Mouse (Mus musculus) myocyte (in vitro differentiated cells): ENCODE measurements around the gene Radil. TPM values are rescaled to one million over a fixed set of nuclear protein-coding genes. Genes with fewer than 3 reads are reported as not detected.

Source experiments
- H3K27me3 ChIP-seq: one replicate; pipeline ENCODE4 v1.6.1; 2011; ENCODE audit not compliant: control insufficient read depth, insufficient read depth, insufficient read length
- H3K36me3 ChIP-seq: one replicate; pipeline ENCODE4 v1.6.1; 2011; ENCODE audit not compliant: control insufficient read depth, insufficient read depth
- H3K4me2 ChIP-seq: one replicate; pipeline ENCODE4 v1.6.1; 2011; ENCODE audit warnings: low read depth, control low read depth
- H3K4me3 ChIP-seq: one replicate; pipeline ENCODE4 v1.5.1; 2011; ENCODE audit warnings: mild to moderate bottlenecking, control low read depth, moderate library complexity
- H3K79me2 ChIP-seq: one replicate; pipeline ENCODE4 v1.6.1; 2011; ENCODE audit not compliant: control insufficient read depth, insufficient read depth
- H3ac ChIP-seq: one replicate; pipeline ENCODE4 v1.6.1; 2011; ENCODE audit not compliant: control insufficient read depth, insufficient read length
- CEBPB ChIP-seq: IDR thresholded peaks from 2 replicates; pipeline ENCODE4 v1.6.1; 2011; ENCODE audit warnings: mild to moderate bottlenecking, moderate library complexity; ENCODE audit not compliant: poor library complexity, insufficient read depth, severe bottlenecking
- E2F4 ChIP-seq: IDR thresholded peaks from one replicate; pipeline ENCODE4 v1.6.1; 2011; ENCODE audit warnings: mild to moderate bottlenecking, control low read depth, moderate library complexity; ENCODE audit not compliant: insufficient read depth
- MAX ChIP-seq: IDR thresholded peaks from one replicate; pipeline ENCODE4 v1.6.1; 2011; ENCODE audit warnings: low read depth, mild to moderate bottlenecking, control low read depth
- MYOD1 ChIP-seq, 3 experiments: IDR thresholded peaks; one replicate each; pipeline ENCODE4 v1.6.1; 2011; ENCODE audit warnings: control low read depth in 2 of 3, low read depth in 2 of 3, mild to moderate bottlenecking in 2 of 3, moderate library complexity in 1 of 3; ENCODE audit not compliant: insufficient read length in 2 of 3, control insufficient read depth in 1 of 3
- MYOG ChIP-seq, 3 experiments: IDR thresholded peaks; one replicate each; pipeline ENCODE4 v1.6.1; 2011; ENCODE audit warnings: control low read depth in 2 of 3, low read depth in 2 of 3, mild to moderate bottlenecking in 2 of 3; ENCODE audit not compliant: insufficient read length in 2 of 3, control insufficient read depth in 1 of 3, insufficient read depth in 1 of 3
- POLR2A ChIP-seq: IDR thresholded peaks from one replicate; pipeline ENCODE4 v1.6.1; 2011; ENCODE audit warnings: low read depth, mild to moderate bottlenecking, control low read depth, moderate library complexity; ENCODE audit not compliant: insufficient read length
- POLR2AphosphoS2 ChIP-seq: IDR thresholded peaks from one replicate; pipeline ENCODE4 v1.6.1; 2011; ENCODE audit warnings: low read depth, control low read depth; ENCODE audit not compliant: insufficient read length
- REST ChIP-seq: IDR thresholded peaks from one replicate; pipeline ENCODE4 v1.6.1; 2011; ENCODE audit warnings: mild to moderate bottlenecking, control low read depth, moderate library complexity; ENCODE audit not compliant: insufficient read depth, insufficient read length
- SRF ChIP-seq: IDR thresholded peaks from one replicate; pipeline ENCODE4 v1.6.1; 2011; ENCODE audit warnings: low read depth; ENCODE audit not compliant: control insufficient read depth, insufficient read length
- TCF12 ChIP-seq: IDR thresholded peaks from one replicate; pipeline ENCODE4 v1.6.1; 2011; ENCODE audit warnings: mild to moderate bottlenecking, control low read depth; ENCODE audit not compliant: poor library complexity, insufficient read depth, severe bottlenecking
- TCF3 ChIP-seq: IDR thresholded peaks from one replicate; pipeline ENCODE4 v1.6.1; 2011; ENCODE audit warnings: low read depth, control low read depth; ENCODE audit not compliant: insufficient read length
- USF1 ChIP-seq: IDR thresholded peaks from one replicate; pipeline ENCODE4 v1.6.1; 2011; ENCODE audit warnings: low read depth, mild to moderate bottlenecking, control low read depth, moderate library complexity
- polyA plus RNA-seq: library from polyadenylated mRNA; unstranded; fragments of >200 nt; fragmentation: generic; extraction: Trizol; gene quantifications from one replicate; pipeline ENCODE4 v1.2.1, GENCODE M21; 2012; ENCODE audit warnings: missing spikeins

The Radil gene
- polyA plus RNA-seq, 1 experiment, result 1.6 TPM

GRCm38 (mm10) chr5:142478829-142479435, 72.0 kb downstream of the Radil start:
- H3K4me3 ChIP-seq, result no peak overlapping the region
- TF ChIP-seq POLR2A, result no peak
- TF ChIP-seq POLR2AphosphoS2, result peak; percentile 49
- no peaks in the 10 kb centered on the region for H3K79me2 ChIP-seq
- H3ac ChIP-seq, result no peak overlapping the region
- no peaks in the 10 kb centered on the region for H3K27me3 ChIP-seq
- H3K36me3 ChIP-seq, result no peaks in the 10 kb centered on the region
- H3K4me2 ChIP-seq, result peak overlapping the region; percentile 30

GRCm38 (mm10) chr5:142477866-142478615, 72.9 kb downstream of the Radil start:
- TF ChIP-seq MYOD1 (IDR thresholded peaks at IDR 0.05; ENCODE audit: control insufficient read depth in 1 of 3, insufficient read length in 2 of 3, low read depth in 2 of 3), result no peak
- no peak for TF ChIP-seq USF1
- TF ChIP-seq REST, result no peak
- no peak for TF ChIP-seq POLR2A
- TF ChIP-seq E2F4, result no peak
- no peak for TF ChIP-seq POLR2AphosphoS2
- TF ChIP-seq SRF, result no peak
- no peak for TF ChIP-seq CEBPB
- TF ChIP-seq TCF3, result no peak
- no peak for TF ChIP-seq MYOG (IDR thresholded peaks at IDR 0.05; ENCODE audit: control insufficient read depth in 1 of 3, insufficient read depth in 1 of 3, insufficient read length in 2 of 3, low read depth in 2 of 3)
- no peak for TF ChIP-seq MAX
- TF ChIP-seq TCF12, result no peak
- H3K4me3 ChIP-seq, result no peak overlapping the region
- H3K79me2 ChIP-seq, result no peaks in the 10 kb centered on the region

GRCm38 (mm10) chr5:142477346-142477745, 73.6 kb downstream of the Radil start:
- no peak overlapping the region for H3K4me2 ChIP-seq
- H3ac ChIP-seq, result no peak overlapping the region
- no peaks in the 10 kb centered on the region for H3K27me3 ChIP-seq
- no peak overlapping the region for H3K4me3 ChIP-seq
- no peaks in the 10 kb centered on the region for H3K79me2 ChIP-seq
- H3K36me3 ChIP-seq, result no peaks in the 10 kb centered on the region
- TF ChIP-seq E2F4, result no peak
- TF ChIP-seq POLR2A, result no peak
- TF ChIP-seq POLR2AphosphoS2, result no peak
- TF ChIP-seq CEBPB, result no peak
- no peak for TF ChIP-seq MYOG (IDR thresholded peaks at IDR 0.05; ENCODE audit: control insufficient read depth in 1 of 3, insufficient read depth in 1 of 3, insufficient read length in 2 of 3, low read depth in 2 of 3)
- TF ChIP-seq TCF3, result no peak
- no peak for TF ChIP-seq MAX
- TF ChIP-seq SRF, result no peak
- no peak for TF ChIP-seq USF1
- TF ChIP-seq MYOD1 (IDR thresholded peaks at IDR 0.05; ENCODE audit: control insufficient read depth in 1 of 3, insufficient read length in 2 of 3, low read depth in 2 of 3), result no peak

More at GRCm38 (mm10) chr5:142477866-142478615, 72.9 kb downstream of the Radil start:
- Histone ChIP-seq H3K36me3 (no peaks in the 10 kb centered on the region), H3K4me2 (no peak overlapping the region), H3K27me3 (no peaks in the 10 kb centered on the region), H3ac (no peak overlapping the region)

GRCm38 (mm10) chr5:142475669-142476068, 75.2 kb downstream of the Radil start:
- H3K36me3 ChIP-seq, result no peaks in the 10 kb centered on the region
- no peak overlapping the region for H3K4me3 ChIP-seq
- H3ac ChIP-seq, result no peak overlapping the region
- H3K79me2 ChIP-seq, result no peaks in the 10 kb centered on the region
- H3K4me2 ChIP-seq, result no peak overlapping the region
- no peak for TF ChIP-seq MYOG (IDR thresholded peaks at IDR 0.05; ENCODE audit: control insufficient read depth in 1 of 3, insufficient read depth in 1 of 3, insufficient read length in 2 of 3, low read depth in 2 of 3)
- no peak for TF ChIP-seq USF1
- no peak for TF ChIP-seq POLR2A
- no peak for TF ChIP-seq MYOD1 (IDR thresholded peaks at IDR 0.05; ENCODE audit: control insufficient read depth in 1 of 3, insufficient read length in 2 of 3, low read depth in 2 of 3)
- TF ChIP-seq REST, result no peak
- TF ChIP-seq CEBPB, result no peak
- no peak for TF ChIP-seq TCF3
- TF ChIP-seq MAX, result no peak
- no peak for TF ChIP-seq TCF12
- TF ChIP-seq POLR2AphosphoS2, result no peak
- TF ChIP-seq E2F4, result no peak
- no peak for TF ChIP-seq SRF
- H3K27me3 ChIP-seq, result no peaks in the 10 kb centered on the region
